Mouse (Mus musculus) gastrocnemius, postnatal 25 days (tissue): ENCODE measurements around the gene Insm1. TPM values are rescaled to one million over a fixed set of nuclear protein-coding genes. Genes with fewer than 3 reads are reported as not detected.

Experiments
- DNase-seq: peaks from one replicate; pipeline ENCODE4 v3.0.0; 2022
- long read RNA-seq, 2 experiments: library from polyadenylated mRNA; stranded (forward); transcript quantifications; one replicate each; pipeline ENCODE4 v2.0.0; 2021
- total RNA-seq, 2 experiments: library from RNA; stranded (reverse); gene quantifications; 1 replicate in 1 of 2; 2 replicates in 1 of 2; pipeline ENCODE4 v1.2.3; 2021

The Insm1 gene
- not detected for total RNA-seq
- long read RNA-seq, experiment 1 = 0 reads
- long read RNA-seq, experiment 2 = 0 reads

DNA sequence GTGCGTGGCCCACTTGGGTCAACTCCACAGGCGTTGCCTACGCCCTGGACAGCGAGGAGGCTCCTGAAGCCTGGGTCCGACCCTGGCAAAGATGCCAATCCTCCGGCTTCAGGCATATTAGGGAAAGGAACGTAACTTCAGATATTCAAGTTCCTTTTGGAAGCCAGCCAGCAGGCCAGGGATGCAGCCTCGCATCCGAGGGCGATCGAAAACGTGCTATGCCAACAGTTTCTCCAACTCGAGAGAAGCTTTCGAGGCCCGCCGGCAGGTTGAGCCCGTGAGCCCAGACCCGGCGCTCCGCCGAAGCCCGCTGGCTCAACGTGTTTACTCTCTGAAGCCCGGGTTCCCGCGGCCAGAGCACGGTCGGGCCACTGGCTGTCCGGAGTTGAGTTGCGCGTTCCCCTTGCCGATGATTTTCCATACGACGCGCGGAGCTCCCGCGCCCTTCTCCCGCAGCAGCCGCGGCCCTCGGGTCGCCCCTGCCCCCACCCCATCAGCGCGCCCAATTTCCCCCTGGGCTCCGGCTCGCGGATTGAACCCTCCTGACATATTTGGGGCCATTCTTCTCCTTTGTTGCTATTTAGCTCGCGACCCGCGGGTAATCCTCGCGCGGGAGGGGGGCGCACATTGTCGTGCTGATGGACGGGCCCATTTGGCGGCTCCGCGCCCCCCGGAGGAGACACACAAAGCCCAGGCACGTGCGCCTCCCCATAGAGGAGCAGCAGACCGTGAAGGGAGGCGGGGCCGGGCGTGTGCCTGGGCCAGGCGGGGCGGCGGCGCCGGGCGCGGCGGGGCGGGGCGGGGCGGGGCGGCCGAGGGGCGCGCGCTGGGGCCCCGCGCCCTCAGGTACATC is at the start of gene Insm1:
Gene Insm1 (plus strand): TSS at position 846 of the 853 bp plus-strand sequence.
- no peak for DNase-seq

DNA sequence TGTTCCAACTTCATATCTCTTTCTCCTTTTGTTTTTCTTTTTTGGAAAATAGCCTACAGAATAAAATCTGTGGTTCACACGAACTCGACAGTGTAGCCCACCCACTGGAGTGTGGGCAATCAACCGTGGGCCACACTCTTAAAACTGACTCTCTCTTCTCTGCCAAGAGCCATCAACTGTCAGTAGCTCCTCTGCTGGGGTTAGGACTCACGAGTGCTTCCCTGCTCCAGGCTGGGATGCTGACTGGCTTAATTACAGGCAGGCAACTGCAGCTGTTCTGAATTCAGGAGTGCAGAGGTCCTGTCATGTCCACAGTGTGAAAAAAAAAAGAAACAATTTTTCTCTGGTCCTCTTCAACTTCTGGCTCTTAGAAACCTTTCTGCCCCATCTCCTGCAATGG is 49.6 kb upstream of the Insm1 start:
- no peak for DNase-seq

DNA sequence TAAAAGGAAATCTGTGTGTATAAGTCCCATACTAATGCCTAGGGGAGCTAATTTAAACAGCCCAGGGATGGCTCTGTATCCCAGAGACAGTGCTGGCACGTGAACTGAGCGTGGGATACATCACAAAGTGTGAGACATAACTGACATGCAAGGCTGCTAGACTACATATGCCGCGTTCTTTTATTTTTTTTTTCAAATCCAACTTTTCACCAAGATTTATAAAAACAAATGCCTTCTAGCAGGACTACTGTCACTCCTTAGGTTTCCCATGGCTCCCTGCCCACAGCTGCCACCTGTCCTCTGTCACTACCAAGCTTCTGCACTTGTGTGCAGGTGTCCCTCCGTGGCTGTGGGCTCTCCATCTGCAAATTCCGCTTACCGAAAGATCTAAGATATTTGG is 47.5 kb upstream of the Insm1 start:
- no peak for DNase-seq

DNA sequence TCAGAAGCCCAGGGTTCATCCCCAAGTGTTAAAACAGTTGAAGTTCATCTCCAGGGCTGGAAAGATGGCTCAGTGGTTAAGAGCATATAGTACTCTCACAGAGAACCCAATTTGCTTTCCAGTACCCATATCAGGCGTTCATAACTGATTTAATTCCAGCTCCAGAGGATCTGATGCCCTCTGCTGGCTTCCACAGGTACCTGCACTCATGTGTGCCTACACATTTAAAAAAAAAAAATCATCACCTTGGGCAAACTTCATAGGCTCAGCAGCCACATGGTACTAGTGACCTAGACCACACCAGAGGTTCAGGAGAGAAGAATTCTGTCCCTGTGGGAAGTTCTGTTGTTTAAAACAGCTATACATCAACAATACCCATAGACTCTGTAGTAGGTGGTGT is 43.0 kb upstream of the Insm1 start:
- no peak for DNase-seq

DNA sequence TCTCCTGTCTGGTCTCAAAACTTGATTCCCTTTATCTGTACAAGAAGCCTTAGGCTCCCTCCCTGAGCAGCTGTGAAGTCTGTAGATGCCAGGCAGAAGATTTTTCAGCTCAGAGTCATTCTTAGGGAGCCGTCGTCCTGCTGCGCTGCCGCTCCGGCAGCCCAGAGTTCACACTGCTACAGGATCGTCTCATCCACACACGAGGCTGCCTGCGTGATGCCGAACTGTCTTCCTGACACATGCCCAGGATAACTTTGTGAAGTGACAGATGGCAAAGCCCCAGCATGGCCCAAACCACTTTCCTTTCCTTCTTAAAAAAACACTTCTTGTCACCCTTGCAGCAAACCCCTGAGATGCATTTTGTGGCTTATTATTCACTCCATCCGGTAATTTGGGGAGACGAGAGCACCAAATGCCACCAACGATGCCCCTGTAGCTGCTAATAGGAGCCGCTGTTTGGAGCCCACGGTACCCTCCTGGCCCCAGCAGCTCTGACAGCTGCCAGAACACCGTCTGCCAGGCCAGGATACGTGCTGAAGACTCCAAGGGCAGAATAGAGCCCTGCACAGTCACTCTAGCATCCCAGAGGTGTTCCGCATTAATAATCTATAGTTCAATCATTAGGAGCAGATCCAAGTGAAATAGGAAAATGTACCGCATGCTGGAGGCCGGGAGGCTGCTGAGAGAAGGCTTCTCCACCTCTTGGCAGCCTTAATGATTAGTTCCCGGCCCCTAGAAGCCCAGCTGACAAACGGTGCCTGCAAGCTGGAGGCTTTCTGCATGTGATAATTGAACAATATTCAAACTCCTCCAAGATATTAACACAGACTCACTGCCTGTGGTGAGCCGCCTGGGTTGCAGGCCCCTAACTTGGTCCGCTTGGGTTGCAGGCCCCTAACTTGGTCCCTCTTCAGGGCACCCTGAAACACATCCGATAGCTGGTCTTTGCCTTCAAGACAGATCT is 37.6 kb upstream of the Insm1 start:
- DNase-seq = no peak

DNA sequence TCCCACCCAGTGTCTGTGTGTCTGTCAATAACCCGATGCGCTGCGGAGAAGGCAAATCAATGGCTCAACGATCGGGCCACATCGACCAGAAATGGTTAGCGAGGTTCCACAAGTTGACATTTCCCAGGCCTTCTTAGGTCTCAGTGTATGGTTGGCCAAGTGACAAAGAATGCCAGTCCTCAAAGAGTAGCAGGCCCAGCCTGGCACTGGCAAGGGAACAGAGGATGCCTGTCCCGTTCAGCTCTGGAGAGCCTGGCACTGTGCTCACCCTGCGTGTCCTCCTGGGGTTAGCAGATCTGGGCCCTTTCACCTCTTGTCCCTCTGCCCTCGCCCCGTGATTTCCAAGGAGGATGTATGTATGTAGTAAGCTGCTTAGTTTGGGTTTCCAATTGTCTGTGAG is 25.6 kb upstream of the Insm1 start:
- no peak for DNase-seq

DNA sequence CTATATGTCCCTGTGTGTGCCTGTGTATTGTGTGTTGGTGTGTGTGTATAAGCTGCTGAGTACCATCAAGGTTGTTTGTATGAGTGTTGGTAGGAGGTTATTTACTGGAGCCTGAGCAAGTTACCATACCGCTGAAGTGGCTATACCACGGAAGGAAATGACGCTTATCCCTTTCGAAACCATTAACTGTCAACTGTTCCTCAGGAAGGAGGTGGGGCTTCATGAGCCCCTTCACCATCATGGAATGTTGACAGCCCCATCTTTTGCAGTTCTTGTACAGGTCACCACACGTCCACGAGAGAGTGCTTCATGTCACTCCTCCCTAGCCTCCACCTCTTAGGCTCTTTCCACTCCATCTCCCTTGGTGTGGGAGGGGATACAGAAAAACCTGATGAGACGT is 23.8 kb upstream of the Insm1 start:
- no peak for DNase-seq

DNA sequence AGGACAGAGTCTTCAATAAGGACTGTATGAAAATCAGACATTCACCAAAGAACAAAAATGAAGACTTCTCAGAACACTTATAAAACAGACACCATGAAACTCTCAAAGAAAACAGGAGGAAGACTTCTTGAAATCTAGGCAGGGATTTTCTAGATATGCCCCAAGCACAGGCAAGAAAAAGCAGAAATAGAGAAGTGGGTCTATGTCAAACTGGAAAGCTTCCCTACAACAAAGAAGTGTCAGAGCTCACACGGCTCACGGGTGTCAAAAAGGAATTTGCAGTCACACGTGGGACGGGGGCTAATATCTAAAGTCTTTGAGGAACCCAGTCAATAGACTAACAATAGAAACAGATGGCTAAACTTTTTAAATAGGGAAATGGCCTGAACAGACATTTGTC is 10.8 kb upstream of the Insm1 start:
- no peak for DNase-seq

DNA sequence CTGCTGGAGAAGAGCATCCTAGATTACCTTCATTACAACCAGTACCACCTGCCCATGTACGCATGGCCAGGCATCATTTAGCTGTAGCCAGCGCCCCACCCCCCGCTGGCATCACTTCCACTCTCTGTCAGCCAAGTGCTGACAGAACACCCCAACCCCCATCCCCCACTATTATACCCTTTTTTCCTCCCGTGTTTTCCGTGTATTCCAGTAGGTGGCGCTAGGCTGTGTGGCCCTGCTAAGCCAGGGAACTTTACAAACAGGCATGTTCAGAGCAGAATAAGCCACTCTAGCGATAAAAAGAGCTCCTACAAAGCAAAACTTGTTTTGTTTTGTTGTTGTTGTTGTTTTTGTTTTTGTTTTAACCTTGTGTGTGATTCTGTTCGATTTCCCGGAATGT is 7.0 kb upstream of the Insm1 start:
- no peak for DNase-seq

DNA sequence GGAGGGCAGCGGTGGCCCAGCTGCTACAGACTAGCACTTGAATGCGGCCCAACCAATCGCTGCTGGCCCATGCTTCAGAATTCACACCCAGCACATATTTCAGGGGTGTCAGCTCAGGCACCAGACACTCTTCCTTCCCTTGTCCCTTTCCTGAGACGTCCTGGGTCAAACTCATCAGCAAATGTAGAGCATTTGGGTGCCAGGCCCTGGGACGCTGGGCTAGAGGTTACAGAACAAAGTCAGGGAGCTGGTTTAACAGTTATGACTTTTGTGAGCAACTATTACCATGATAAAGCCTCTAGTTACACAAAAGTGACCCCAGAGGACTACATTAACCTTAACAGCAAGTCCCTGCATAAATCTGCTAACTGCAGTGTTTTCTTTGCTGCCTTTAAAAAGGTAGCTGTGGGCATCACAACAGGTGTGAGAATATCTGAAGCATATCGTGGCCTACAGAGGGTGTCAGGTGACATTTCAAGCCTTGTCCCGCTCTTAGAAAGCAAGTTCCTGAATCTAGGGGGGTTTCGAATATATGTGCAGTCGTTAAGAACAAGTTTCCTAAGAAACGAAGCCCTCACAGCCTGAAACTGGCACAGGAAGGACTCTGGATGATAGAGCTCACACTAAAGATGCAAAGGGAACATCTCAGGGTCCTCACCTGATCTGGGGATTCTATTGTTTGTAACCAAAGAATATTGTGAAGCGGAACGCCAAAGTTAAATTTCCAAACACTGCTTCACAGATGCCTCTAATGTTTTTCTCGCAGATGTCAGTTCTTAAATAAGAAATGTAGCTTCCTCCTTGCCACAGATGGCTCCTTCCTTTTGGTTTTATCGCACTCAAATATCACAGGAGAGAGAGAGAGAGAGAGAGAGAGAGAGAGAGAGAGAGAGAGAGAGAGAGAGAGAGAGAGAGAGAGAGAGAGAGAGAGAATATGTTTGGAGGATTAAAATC is 5.3 kb upstream of the Insm1 start:
- no peak for DNase-seq

DNA sequence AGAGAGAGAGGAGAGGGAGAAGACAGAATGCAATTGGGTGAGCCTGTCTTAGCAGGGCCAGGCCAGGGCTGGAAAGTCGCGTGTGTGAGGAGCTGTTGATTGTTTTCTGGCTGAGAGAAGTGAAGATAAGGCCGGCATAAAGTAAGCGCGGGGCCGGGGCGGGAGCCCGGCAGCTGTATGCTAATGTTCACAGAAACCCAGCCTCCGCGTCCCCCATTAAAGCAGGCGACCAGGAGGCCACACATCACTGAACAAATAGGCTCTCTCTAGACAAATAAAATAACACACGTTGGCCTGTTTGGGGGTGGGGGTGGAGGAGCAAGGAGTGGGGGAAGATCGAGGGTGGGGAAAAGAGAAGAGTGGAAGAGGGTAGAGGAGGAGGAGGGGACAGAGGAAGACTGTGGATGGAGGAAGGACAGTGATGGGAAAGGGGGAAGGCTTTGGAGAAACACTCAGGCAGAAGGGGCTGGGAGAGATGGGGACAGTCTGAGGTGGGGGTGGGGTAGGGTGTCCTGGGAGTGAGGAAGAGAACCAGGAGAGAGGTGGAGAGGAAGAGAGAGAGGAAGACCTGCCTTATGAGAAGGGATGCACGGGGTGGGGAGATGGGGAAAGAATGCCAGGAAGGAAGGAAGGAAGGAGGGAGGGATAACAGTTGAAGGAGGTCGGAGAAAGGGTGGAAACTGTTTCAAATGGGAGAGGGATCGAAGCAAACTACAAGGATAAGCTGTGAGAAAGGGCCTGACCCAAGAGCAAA is 4.3 kb upstream of the Insm1 start:
- no peak for DNase-seq

DNA sequence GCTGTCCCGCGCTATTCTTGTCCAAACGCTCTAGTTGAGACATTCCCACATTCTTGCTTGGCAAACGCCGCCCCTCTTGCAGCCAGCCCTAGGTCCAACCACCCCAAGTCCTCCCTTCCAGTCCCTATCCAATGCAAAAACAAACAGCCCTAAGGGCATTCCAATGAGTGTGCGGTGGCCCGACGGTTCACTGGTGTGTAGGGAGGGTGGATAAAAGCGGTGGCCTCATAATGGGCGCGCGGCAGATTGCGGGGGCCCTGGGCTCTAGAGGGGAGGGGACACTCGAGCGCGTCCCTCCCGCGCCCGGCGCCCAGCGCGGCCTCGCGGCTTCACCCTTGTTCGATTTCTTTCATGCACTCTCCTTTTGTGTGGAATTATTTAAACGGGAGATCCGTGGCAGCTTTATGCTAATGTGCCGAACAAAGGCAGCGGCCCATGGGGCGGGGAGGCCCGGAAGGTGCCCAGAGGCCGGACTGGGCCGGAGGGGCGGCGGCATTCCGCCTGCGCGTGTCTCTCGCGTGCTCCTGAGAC is 3.5 kb upstream of the Insm1 start:
- no peak for DNase-seq

DNA sequence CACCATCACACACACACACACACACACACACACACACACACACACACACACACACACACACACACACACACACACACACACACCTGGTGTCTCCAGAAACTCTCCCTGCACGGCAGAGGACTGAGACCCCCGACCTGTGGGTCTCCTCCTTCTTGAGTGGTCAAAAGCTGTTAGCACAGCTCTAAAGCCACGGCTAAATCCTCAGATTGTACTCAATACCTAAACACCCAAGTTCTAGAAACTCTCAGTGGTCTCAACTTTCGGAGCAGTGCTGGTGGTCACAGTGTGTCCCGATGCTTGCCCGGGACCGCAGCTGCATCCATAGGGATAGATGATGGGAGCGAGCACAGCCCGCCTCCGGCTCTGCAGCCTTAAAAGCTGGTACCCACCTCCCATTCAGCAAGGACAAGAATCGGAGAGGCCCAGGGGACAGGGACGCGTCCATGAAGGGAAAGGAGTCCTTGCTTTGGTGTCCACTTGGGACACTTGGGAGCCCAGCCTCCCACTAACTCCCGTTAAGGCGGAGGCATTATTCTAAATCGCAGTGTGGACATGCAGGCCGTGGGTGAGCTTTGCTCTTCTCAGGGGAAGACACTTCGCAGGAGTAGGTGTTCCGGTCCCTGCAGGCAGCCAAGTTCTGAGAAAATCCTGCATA is 2.7 kb upstream of the Insm1 start:
- no peak for DNase-seq

DNA sequence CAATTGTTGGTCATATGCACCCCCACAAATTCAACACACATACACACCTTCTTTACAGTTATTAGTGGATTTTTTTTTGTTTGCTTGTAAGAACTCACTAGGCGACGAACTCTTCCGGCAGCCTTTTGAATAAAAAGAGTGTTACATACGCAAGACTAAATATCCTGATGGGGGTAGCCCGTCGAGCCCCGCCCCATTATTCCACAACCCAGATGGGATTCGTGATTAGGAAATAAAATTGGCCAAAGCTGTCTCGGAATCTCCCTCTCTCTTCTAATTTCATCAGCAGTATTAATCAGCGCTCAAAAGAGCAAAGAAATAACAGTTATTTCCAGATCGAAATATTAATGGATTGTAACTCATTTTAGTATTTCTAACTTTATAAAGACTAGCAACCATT is 1.9 kb upstream of the Insm1 start:
- no peak for DNase-seq

DNA sequence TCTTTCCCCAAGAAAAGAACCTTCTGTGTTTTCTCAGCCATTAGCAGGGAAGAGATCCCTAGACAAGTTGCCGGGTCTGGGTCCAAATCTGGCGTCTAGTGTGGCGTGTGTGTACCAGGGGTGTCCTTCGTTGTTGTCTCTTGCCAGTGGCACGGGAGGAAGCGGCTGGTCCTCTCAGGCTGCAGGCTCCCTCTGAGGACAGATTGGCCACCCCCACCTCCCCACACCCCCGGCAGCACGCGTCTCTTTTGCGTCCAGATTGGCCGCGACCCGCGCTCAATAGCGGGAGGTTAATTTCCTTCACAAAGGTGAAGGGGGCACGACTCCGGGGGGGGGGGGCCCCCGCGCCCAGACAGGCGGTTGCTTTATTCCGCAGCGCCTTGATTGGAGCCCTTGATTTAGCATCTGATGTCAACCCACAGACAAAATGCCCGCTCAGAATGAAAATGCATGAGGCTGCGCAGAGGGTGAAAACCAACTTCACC is 1.1 kb upstream of the Insm1 start:
- DNase-seq = no peak

DNA sequence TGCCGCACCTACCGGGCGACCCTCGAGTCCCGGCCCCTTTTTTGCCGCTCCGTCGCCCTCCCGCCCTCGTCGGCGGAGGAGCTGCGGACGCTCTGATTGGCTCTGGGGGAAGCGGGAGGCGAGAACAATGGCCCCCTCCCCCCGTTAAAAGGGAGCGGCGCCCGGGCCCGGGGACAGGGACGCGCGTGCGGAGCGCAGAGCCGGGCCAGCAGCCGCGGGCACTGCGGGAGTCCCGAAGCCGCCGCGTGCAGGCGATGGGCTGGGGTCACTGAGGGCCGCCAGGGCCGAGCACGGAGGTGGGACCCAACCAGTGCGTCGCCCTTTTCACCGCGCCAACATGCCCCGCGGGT is 183 bp downstream of the Insm1 start:
- no peak for DNase-seq

DNA sequence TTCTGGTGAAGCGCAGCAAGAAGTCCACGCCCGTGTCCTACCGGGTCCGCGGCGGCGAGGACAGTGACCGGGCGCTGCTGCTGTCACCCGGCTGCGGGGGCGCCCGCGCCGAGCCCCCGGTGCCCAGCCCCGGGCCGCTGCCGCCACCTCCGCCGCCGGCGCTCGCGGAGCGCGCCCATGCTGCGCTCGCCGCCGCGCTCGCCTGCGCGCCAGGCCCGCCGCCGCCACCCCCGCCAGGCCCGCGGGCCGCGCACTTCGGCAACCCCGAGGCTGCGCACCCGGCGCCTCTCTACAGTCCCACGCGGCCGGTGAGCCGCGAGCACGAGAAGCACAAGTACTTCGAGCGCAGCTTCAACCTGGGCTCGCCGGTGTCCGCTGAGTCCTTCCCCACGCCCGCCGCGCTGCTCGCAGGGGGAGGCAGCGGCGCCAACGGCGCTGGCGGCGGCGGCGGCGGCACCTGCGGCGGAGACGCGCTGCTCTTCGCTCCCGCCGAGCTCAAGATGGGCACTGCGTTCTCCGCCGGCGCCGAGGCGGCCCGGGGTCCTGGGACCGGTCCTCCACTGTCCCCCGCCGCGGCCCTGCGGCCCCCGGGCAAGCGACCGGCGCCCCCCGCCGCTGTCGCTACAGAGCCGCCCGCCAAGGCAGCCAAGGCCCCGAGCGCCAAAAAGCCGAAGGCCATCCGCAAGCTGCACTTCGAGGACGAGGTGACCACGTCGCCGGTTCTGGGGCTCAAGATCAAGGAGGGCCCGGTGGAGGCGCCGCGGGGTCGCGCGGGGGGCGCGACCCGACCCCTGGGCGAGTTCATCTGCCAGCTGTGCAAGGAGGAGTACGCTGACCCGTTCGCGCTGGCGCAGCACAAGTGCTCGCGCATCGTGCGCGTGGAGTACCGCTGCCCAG is 806 bp downstream of the Insm1 start:
- no peak for DNase-seq

DNA sequence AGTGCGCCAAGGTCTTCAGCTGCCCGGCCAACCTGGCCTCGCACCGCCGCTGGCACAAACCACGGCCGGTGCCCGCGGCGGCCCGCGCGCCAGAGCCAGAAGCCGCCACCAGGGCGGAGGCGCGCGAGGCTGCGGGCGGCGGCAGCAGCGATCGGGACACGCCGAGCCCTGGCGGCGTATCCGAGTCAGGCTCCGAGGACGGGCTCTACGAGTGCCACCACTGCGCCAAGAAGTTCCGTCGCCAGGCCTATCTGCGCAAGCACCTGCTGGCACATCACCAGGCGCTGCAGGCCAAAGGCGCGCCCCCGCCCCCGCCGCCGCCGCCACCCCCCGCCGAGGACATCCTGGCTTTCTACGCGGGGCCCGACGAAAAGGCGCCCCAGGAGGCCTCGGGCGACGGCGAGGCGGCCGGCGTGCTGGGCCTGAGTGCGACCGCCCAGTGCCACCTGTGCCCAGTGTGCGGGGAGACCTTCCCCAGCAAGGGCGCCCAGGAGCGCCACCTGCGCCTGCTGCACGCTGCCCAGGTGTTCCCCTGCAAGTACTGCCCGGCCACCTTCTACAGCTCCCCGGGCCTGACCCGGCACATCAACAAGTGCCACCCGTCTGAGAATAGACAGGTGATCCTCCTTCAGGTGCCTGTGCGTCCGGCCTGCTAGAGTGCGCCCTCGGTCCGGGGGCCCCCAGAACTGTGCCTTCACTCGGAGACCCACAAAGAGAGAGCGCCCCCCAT is 1.6 kb downstream of the Insm1 start:
- no peak for DNase-seq

DNA sequence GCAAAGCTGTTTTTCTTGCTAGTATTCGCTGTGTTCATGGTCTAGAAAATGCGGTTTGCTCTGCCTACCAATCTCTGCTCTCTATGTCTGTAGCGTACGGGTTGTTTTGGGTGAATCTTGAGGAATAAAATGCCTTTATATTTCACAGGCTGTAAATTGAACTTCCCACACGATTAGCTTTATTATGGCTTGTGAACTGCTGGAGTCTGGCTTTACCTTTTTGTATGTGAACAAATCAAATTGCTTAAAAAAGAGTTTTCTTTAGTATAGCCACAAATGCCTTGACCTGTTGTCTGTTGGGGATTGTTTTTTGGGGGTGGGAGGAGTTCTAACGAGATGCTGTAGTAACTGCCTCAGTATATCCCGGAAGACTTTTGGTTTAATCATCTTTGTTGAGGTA is 2.4 kb downstream of the Insm1 start:
- DNase-seq = no peak
